Mouse (Mus musculus) CH12F3 (cell line): Measurements from ENCODE around the gene Gm20509.
"Not testable (repeated sequence)": the region's sequence is repeated elsewhere in the genome, so short reads cannot be mapped to it uniquely, and the experiment has no call there.

ENCODE experiments used
- in situ Hi-C: fragments of 300-500 bp; cut with MboI; formaldehyde crosslinking; loops from 2 replicates; pipeline ENCODE4 v1.14.3; 2020; ENCODE audit warnings: low sequenced_read_pairs

Gene Gm20509

GRCm38 (mm10) chr9:73102181-73102580 lies at the start of gene Gm20509:
TSS of gene Gm20509 (plus strand) at chr9:73102470.
- in situ Hi-C loops, result no loop called here

GRCm38 (mm10) chr9:73055441-73055911 lies 46.8 kb upstream of the Gm20509 start:
- in situ Hi-C loops, result no loop called here

- in situ Hi-C loops, result no loop called here
Measured at GRCm38 (mm10) chr9:73059224-73059623, 43.0 kb upstream of the Gm20509 start.

GRCm38 (mm10) chr9:73063621-73064290 lies 38.5 kb upstream of the Gm20509 start:
- in situ Hi-C loops, result no loop called here

GRCm38 (mm10) chr9:73067086-73067485 lies 35.2 kb upstream of the Gm20509 start:
- in situ Hi-C loops, result no loop called here

GRCm38 (mm10) chr9:73068230-73068679 lies 34.0 kb upstream of the Gm20509 start:
- in situ Hi-C loops, result no loop called here

- in situ Hi-C loops, result no loop called here
Measured at GRCm38 (mm10) chr9:73068688-73069087, 33.6 kb upstream of the Gm20509 start.

- in situ Hi-C loops, result no loop called here
Measured at GRCm38 (mm10) chr9:73070971-73071659, 31.2 kb upstream of the Gm20509 start.

GRCm38 (mm10) chr9:73072426-73072825 lies 29.8 kb upstream of the Gm20509 start:
- in situ Hi-C loops, result no loop called here

- in situ Hi-C loops, result no loop called here
Measured at GRCm38 (mm10) chr9:73073169-73073568, 29.1 kb upstream of the Gm20509 start.

GRCm38 (mm10) chr9:73079349-73079748 lies 22.9 kb upstream of the Gm20509 start:
- in situ Hi-C loops, result not testable (repeated sequence)

GRCm38 (mm10) chr9:73079801-73080325 lies 22.4 kb upstream of the Gm20509 start:
- in situ Hi-C loops, result no loop called here

- in situ Hi-C loops, result no loop called here
Measured at GRCm38 (mm10) chr9:73082291-73083000, 19.8 kb upstream of the Gm20509 start.

- in situ Hi-C loops, result no loop called here
Measured at GRCm38 (mm10) chr9:73083956-73084355, 18.3 kb upstream of the Gm20509 start.

GRCm38 (mm10) chr9:73085845-73086244 lies 16.4 kb upstream of the Gm20509 start:
- in situ Hi-C loops, result no loop called here

- in situ Hi-C loops, result no loop called here
Measured at GRCm38 (mm10) chr9:73087121-73087520, 15.1 kb upstream of the Gm20509 start.

- in situ Hi-C loops, result no loop called here
Measured at GRCm38 (mm10) chr9:73087581-73087980, 14.7 kb upstream of the Gm20509 start.

- in situ Hi-C loops, result no loop called here
Measured at GRCm38 (mm10) chr9:73089222-73089920, 12.9 kb upstream of the Gm20509 start.

- in situ Hi-C loops, result loop anchor here (10.0 kb wide), 2 partner anchors 45 to 125 kb away; partner anchors contain the start of genes Pigb and Rab27a
Measured at GRCm38 (mm10) chr9:73090121-73090520, 12.1 kb upstream of the Gm20509 start.

GRCm38 (mm10) chr9:73091747-73092146 lies 10.5 kb upstream of the Gm20509 start:
- in situ Hi-C loops, result loop anchor here (10.0 kb wide), 2 partner anchors 47 to 127 kb away; partner anchors contain the start of genes Pigb and Rab27a
